Mouse (Mus musculus) heart, adult 2 months (tissue): Measurements from ENCODE around the gene Hs1bp3.

Experiments
- CTCF ChIP-seq: fragments of 200-600 bp; IDR thresholded peaks from 2 replicates; pipeline ENCODE4 v1.8.1; 2022; ENCODE audit warnings: antibody characterized with exemption, mild to moderate bottlenecking, moderate library complexity
- EP300 ChIP-seq: fragments of 200-500 bp; IDR thresholded peaks from 2 replicates; pipeline ENCODE4 v1.6.1; 2011; ENCODE audit warnings: low read depth, low read length, control low read depth; ENCODE audit not compliant: insufficient read depth
- POLR2A ChIP-seq: fragments of 200-500 bp; IDR thresholded peaks from 2 replicates; pipeline ENCODE4 v1.6.1; 2011; ENCODE audit warnings: mild to moderate bottlenecking, low read depth, low read length, control low read depth; ENCODE audit not compliant: insufficient read depth

DNA sequence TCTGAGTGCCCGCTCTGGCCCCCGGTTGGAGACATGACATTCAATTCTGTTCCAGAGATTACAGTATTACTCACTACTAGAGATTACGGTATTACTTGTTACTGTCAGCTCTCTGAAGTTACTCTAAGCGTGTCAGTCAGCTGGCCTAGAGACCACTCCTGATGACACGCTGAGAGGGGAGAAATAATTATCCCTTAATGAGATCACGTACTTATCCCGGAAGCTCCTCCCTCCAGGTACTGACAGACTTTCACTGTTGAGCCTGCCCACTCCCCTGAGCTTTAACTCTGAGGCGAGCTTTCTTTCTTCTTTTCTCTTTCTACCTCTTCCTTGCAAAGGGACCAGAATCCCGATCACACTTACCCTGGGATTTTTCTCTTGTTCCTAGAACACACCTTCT, 67.7 kb downstream of the Hs1bp3 start:
- TF ChIP-seq CTCF = no peak
- TF ChIP-seq POLR2A = no peak
- TF ChIP-seq EP300 = no peak
